Mouse (Mus musculus) neural tube, embryonic 14.5 days (tissue): ENCODE measurements around the gene Mybpc1. TPM values are rescaled to one million over a fixed set of nuclear protein-coding genes. Genes with fewer than 3 reads are reported as not detected.
"Not testable (repeated sequence)": the region's sequence is repeated elsewhere in the genome, so short reads cannot be mapped to it uniquely, and the experiment has no call there.

Source experiments
- ATAC-seq: fragments of 200-750 bp; cut with Nextera tagmentation; 2 replicates; pipeline ENCODE4 v1.8.0; 2017; ENCODE audit warnings: low read depth, mild to moderate bottlenecking, moderate TSS enrichment, moderate library complexity
- H3K27ac ChIP-seq: fragments of 300-500 bp; sonication (generic); 2 replicates; pipeline ENCODE4 v1.5.1; 2014; ENCODE audit warnings: low read depth, mild to moderate bottlenecking, control low read depth, low read length, moderate library complexity, mixed read lengths
- H3K27me3 ChIP-seq: fragments of 300-500 bp; sonication (generic); 2 replicates; pipeline ENCODE4 v1.6.1; 2014; ENCODE audit warnings: low read length; ENCODE audit not compliant: control insufficient read depth, insufficient read depth
- H3K36me3 ChIP-seq: fragments of 300-500 bp; sonication (generic); 2 replicates; pipeline ENCODE4 v1.6.1; 2014; ENCODE audit warnings: low read length, mixed read lengths; ENCODE audit not compliant: control insufficient read depth, insufficient read depth
- H3K4me1 ChIP-seq: fragments of 300-500 bp; sonication (generic); 2 replicates; pipeline ENCODE4 v1.6.1; 2014; ENCODE audit warnings: low read length; ENCODE audit not compliant: control insufficient read depth, insufficient read depth
- H3K4me2 ChIP-seq: fragments of 300-500 bp; sonication (generic); 2 replicates; pipeline ENCODE4 v1.6.1; 2014; ENCODE audit warnings: mild to moderate bottlenecking, low read depth, low read length, control low read depth
- H3K4me3 ChIP-seq: fragments of 300-500 bp; sonication (generic); 2 replicates; pipeline ENCODE4 v1.5.1; 2014; ENCODE audit warnings: low read depth, low read length, control low read depth, mixed read lengths
- H3K9ac ChIP-seq: fragments of 300-500 bp; sonication (generic); replicated peaks from 2 replicates; pipeline ENCODE4 v1.6.1; 2014; ENCODE audit warnings: low read depth, mild to moderate bottlenecking, control low read depth, low read length, mixed read lengths
- H3K9me3 ChIP-seq: fragments of 300-500 bp; sonication (generic); 2 replicates; pipeline ENCODE4 v1.6.1; 2016; ENCODE audit warnings: low read length; ENCODE audit not compliant: control insufficient read depth
- WGBS: fragments of 180-500 bp; shearing (Covaris S2); extraction: QIAGEN DNeasy Blood & Tissue Kit; methylation state at CpG from one replicate; pipeline ENCODE4 v1.1.7; 2014; 5-methylcytosine and 5-hydroxymethylcytosine counted together
- polyA plus RNA-seq: library from polyadenylated mRNA; unstranded; fragments of >200 nt; fragmentation: Nextera tagmentation; extraction: Ambion mirVana; gene quantifications from 2 replicates; pipeline ENCODE4 v1.2.1, GENCODE M21; 2014

Mybpc1 gene
- polyA plus RNA-seq, 1 experiment from 2014 or later: 2.3 TPM

DNA sequence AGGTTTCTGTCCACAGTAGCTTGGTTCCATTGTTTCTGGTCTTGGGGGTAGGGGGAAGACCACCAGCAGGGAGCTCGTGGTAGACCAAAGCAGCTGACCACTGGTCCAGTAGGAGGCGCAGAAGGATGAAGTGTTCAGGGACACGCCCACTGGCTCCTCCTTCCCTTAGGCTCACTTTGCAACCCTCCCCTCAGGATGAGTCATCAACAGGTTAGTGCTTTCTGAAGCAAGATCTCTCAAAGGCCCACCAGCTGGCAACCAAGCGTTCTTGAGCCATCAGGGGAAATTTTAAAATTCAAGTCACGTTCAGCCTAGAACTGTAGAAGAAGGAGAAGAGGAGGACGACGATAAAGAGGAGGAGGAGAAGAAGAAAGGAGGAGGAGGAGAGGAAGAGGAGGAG lies 113.3 kb downstream of the Mybpc1 start:
- Histone ChIP-seq H3K4me1 (peaks cover 4% of the 10 kb centered on the region; the same call in 1 of the 2 replicates), H3K27me3 (no peaks in the 10 kb centered on the region), H3K36me3 (no peaks in the 10 kb centered on the region), H3K4me3 (no peak overlapping the region), H3K27ac (no peak overlapping the region), H3K9ac (no peak overlapping the region), H3K9me3 (no peaks in the 10 kb centered on the region), H3K4me2 (no peak overlapping the region)
- WGBS: 67% methylated on average over 7 of the region's 7 CpGs
- ATAC-seq: no peak

DNA sequence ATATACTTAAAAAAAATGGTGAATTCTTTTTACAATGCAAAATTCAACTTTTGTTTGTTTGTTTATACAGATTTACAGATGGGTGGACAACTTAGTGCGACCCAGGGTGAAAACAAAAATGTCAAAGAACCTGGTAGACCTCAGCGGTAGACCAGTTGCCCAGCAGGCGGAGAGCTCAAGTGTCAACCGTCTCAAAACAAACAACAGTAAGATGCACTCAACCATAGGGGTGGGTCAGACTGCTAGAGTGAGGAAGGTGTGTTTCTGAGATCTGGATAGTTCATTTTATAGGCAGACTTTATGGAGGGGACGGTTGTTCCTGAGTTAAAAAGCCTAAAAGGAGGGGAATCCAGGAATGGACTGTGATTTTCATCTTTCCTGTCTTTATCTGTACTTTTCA lies 116.3 kb downstream of the Mybpc1 start:
- Histone ChIP-seq H3K4me2 (no peak overlapping the region), H3K4me1 (peaks cover 4% of the 10 kb centered on the region; the same call in 1 of the 2 replicates), H3K9ac (no peak overlapping the region), H3K27me3 (no peaks in the 10 kb centered on the region), H3K9me3 (no peaks in the 10 kb centered on the region), H3K4me3 (no peak overlapping the region), H3K27ac (no peak overlapping the region), H3K36me3 (no peaks in the 10 kb centered on the region)
- no peak for ATAC-seq
- 89% methylated on average over 5 of the region's 5 CpGs for WGBS

DNA sequence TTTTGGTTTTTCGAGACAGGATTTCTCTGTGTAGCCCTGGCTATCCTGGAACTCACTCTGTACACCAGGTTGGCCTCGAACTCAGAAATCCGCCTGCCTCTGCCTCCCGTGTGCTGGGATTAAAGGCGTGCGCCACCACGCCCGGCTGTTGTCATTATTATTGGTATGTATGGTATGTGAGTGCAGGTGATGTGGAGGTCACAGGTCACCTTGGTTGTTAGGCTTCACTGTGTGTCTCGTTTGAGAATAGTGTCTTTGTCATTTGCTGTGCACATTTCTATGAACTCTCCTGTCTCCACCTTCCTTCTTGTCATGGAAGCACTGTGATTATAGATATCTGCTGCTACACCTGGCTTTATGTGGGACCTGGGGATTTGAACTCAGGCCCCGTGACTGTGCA lies 122.1 kb downstream of the Mybpc1 start:
- not testable (repeated sequence) for ATAC-seq, H3K27me3 ChIP-seq, H3K4me2 ChIP-seq, H3K36me3 ChIP-seq, H3K27ac ChIP-seq, H3K9me3 ChIP-seq, H3K9ac ChIP-seq, H3K4me3 ChIP-seq, H3K4me1 ChIP-seq
- 92% methylated on average over 10 of the region's 10 CpGs for WGBS

Other genes starting within 250 kb of the Mybpc1 start
- gene Dram1, start 226.1 kb downstream of the Mybpc1 start, polyA plus RNA-seq: 0.35 and 0.73 TPM in 2 replicates
- gene Gnptab, start 226.0 kb downstream of the Mybpc1 start, polyA plus RNA-seq: 26.7 and 27.1 TPM in 2 replicates
- gene Sycp3, start 145.6 kb downstream of the Mybpc1 start, polyA plus RNA-seq: not detected in 2 replicates
- 12.9 and 15.2 TPM in 2 replicates for gene Chpt1, start 101.1 kb downstream of the Mybpc1 start, polyA plus RNA-seq
- not detected in 2 replicates for gene Spic, start 79.9 kb upstream of the Mybpc1 start, polyA plus RNA-seq
- gene Arl1, start 125.7 kb upstream of the Mybpc1 start, polyA plus RNA-seq: 148 and 158 TPM in 2 replicates
- gene Utp20, start 221.7 kb upstream of the Mybpc1 start, polyA plus RNA-seq: 12.4 and 12.9 TPM in 2 replicates